In the genomic region with DNA sequence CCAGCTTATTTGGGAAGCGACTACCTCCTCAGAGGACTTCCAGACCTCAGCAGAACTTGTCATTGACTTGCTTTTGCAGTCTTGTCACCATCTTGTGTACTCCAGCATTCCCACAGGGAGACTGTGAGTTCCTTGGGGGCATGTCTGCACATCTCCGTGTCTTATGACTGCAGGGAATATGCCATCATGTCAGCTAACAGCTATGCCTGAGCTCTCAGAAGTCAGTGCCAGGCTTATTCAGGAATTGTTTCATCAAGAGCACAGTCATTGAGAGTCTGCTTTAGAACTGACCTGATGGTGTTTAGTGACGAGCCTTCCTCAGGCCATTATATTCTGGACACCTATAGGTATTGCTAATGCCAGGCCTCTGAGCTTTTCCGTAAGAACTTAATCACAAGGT, we compare ENCODE assay signal across 18 mouse cellular contexts.
A peak's percentile ranks its signal among the peaks of the same experiment; 100 is the strongest.
DNase-seq lines count a peak whose midpoint lies in the region; ATAC-seq and TF ChIP-seq lines count a peak whose summit lies in the region.
"Had no signal": no experiment of that assay in that cellular context is flagged by ENCODE, and none has a peak within 500 bp of the region (broad histone marks: within the 10 kb centered on the region; RNA-seq: fewer than 3 reads in every experiment).

No protein-coding gene starts in this region.

- 0 out of 2 replicates have a peak overlapping the region, but pooled peaks have one; percentile 1 for H3K27ac ChIP-seq in heart, embryonic 12.5 days (ENCODE audit: poor library complexity, severe bottlenecking)
- peak overlapping the region; percentile 44; the same call in 1 of the 2 replicates for H3K27ac ChIP-seq in lung, embryonic 14.5 days (ENCODE audit: low read depth)
- peak overlapping the region; percentile 28 for H3K27ac ChIP-seq in embryonic fibroblast, embryonic 13.5 days (ENCODE audit: insufficient read depth, low read length)
- H3K27ac ChIP-seq in stomach, postnatal 0 days (replicated peaks): peak overlapping the region; percentile 24; the same call in 1 of the 2 replicates
- H3K27ac ChIP-seq: embryonic facial prominence, embryonic 13.5 days; forebrain, embryonic 13.5 days; hindbrain, embryonic 10.5 days; hindbrain, embryonic 15.5 days had no signal

- no peak for TF ChIP-seq CTCF in lung, embryonic 14.5 days (IDR thresholded peaks at IDR 0.05; ENCODE audit: low read depth)
- no peak for TF ChIP-seq CTCF in embryonic fibroblast, embryonic 13.5 days (IDR thresholded peaks at IDR 0.05; ENCODE audit: borderline replicate concordance, insufficient read depth, low read length)
- no peak for TF ChIP-seq CTCF in stomach, postnatal 0 days (IDR thresholded peaks at IDR 0.05; ENCODE audit: low read depth)

- H3K4me1 ChIP-seq in heart, embryonic 12.5 days (replicated peaks): peaks cover 61% of the 10 kb centered on the region
- H3K4me1 ChIP-seq in lung, embryonic 14.5 days (ENCODE audit: insufficient read depth): peaks cover 27% of the 10 kb centered on the region
- H3K4me1 ChIP-seq in embryonic fibroblast, embryonic 13.5 days (ENCODE audit: control insufficient read depth, insufficient read depth, low read length): peaks cover 25% of the 10 kb centered on the region
- H3K4me1 ChIP-seq in stomach, postnatal 0 days (replicated peaks; ENCODE audit: control insufficient read depth, insufficient read depth): 0 out of 2 replicates have a peak, but pooled peaks cover 6% of the 10 kb centered on the region

- no peak overlapping the region for H3K4me3 ChIP-seq in heart, embryonic 12.5 days
- no peak overlapping the region for H3K4me3 ChIP-seq in lung, embryonic 14.5 days (ENCODE audit: low read depth, low read length)
- 0 out of 2 replicates have a peak overlapping the region, but pooled peaks have one; percentile 8 for H3K4me3 ChIP-seq in embryonic fibroblast, embryonic 13.5 days (ENCODE audit: insufficient read depth, low read length)
- no peak overlapping the region for H3K4me3 ChIP-seq in stomach, postnatal 0 days (ENCODE audit: low read depth, low read length)
- H3K4me3 ChIP-seq: embryonic facial prominence, embryonic 13.5 days; forebrain, embryonic 13.5 days; hindbrain, embryonic 10.5 days; hindbrain, embryonic 15.5 days had no signal

- no peak for DNase-seq in heart, adult 9 months (ENCODE audit: low spot score in 2 of 2)
- DNase-seq in lung, embryonic 14.5 days: peak; percentile 68
- DNase-seq in lung, postnatal 14 days: no peak
- no peak for DNase-seq in stomach, postnatal 0 days (ENCODE audit: low spot score)
- DNase-seq: adrenal gland, adult 2 months; adrenal gland, postnatal 25 days; cerebellum, adult 18-20 months; cerebellum, adult 9-11 months; cerebellum, postnatal 36 days; forebrain, postnatal 0 days; gastrocnemius, postnatal 14 days; kidney, adult 11 months had no signal

- TF ChIP-seq POLR2A in embryonic fibroblast, embryonic 13.5 days (IDR thresholded peaks at IDR 0.05; ENCODE audit: low read depth, low read length): no peak

- H3K4me2 ChIP-seq in heart, embryonic 12.5 days: no peak overlapping the region
- no peak overlapping the region for H3K4me2 ChIP-seq in lung, embryonic 14.5 days
- no peak overlapping the region for H3K4me2 ChIP-seq in stomach, postnatal 0 days (replicated peaks; ENCODE audit: low read depth)
- H3K4me2 ChIP-seq: embryonic facial prominence, embryonic 13.5 days; forebrain, embryonic 13.5 days; hindbrain, embryonic 15.5 days had no signal

- no peaks in the 10 kb centered on the region for H3K9me3 ChIP-seq in heart, embryonic 12.5 days (replicated peaks)
- no peaks in the 10 kb centered on the region for H3K9me3 ChIP-seq in lung, embryonic 14.5 days (ENCODE audit: low read depth, low read length)
- H3K9me3 ChIP-seq in stomach, postnatal 0 days (ENCODE audit: control insufficient read depth, low read length): no peaks in the 10 kb centered on the region
- H3K9me3 ChIP-seq: embryonic facial prominence, embryonic 13.5 days; forebrain, embryonic 13.5 days; hindbrain, embryonic 10.5 days; hindbrain, embryonic 15.5 days had no signal

- no peak for TF ChIP-seq EP300 in stomach, postnatal 0 days (optimal IDR thresholded peaks at IDR 0.05)

- no peaks in the 10 kb centered on the region for H3K27me3 ChIP-seq in heart, embryonic 12.5 days (replicated peaks)
- H3K27me3 ChIP-seq in lung, embryonic 14.5 days (ENCODE audit: insufficient read depth, low read length): no peaks in the 10 kb centered on the region
- no peaks in the 10 kb centered on the region for H3K27me3 ChIP-seq in stomach, postnatal 0 days (ENCODE audit: control insufficient read depth, insufficient read depth, low read length)
- H3K27me3 ChIP-seq: embryonic facial prominence, embryonic 13.5 days; forebrain, embryonic 13.5 days; hindbrain, embryonic 15.5 days had no signal

- 50% methylated on average over 4 of the region's 4 CpGs for WGBS in heart, embryonic 12.5 days
- WGBS in lung, embryonic 14.5 days: 59% methylated on average over 4 of the region's 4 CpGs
- WGBS in stomach, postnatal 0 days: 72% methylated on average over 4 of the region's 4 CpGs

- ATAC-seq in heart, embryonic 12.5 days (ENCODE audit: insufficient number of reproducible peaks, low FRiP score): no peak
- ATAC-seq in lung, embryonic 14.5 days (ENCODE audit: insufficient read depth): no peak
- ATAC-seq in stomach, postnatal 0 days (ENCODE audit: low FRiP score, low TSS enrichment): no peak
- ATAC-seq: forebrain, embryonic 13.5 days; forebrain, postnatal 0 days had no signal

- H3K36me3 ChIP-seq in heart, embryonic 12.5 days: peaks cover 15% of the 10 kb centered on the region
- peaks cover 10% of the 10 kb centered on the region for H3K36me3 ChIP-seq in lung, embryonic 14.5 days (ENCODE audit: insufficient read depth)
- peaks cover 2% of the 10 kb centered on the region; the same call in 1 of the 2 replicates for H3K36me3 ChIP-seq in stomach, postnatal 0 days (ENCODE audit: control insufficient read depth, insufficient read depth, low read length)
- H3K36me3 ChIP-seq: hindbrain, embryonic 15.5 days had no signal

- H3K9ac ChIP-seq in heart, embryonic 12.5 days: no peak overlapping the region
- no peak overlapping the region for H3K9ac ChIP-seq in lung, embryonic 14.5 days
- H3K9ac ChIP-seq in stomach, postnatal 0 days (ENCODE audit: low read length): no peak overlapping the region
- H3K9ac ChIP-seq: embryonic facial prominence, embryonic 13.5 days; forebrain, embryonic 13.5 days; forebrain, postnatal 0 days; hindbrain, embryonic 15.5 days had no signal
